Mouse (Mus musculus) ovary, adult 18-20 months (tissue): ENCODE measurements around the gene Gm5426.
"Not testable (repeated sequence)": the region's sequence is repeated elsewhere in the genome, so short reads cannot be mapped to it uniquely, and the experiment has no call there.

Source experiments
- DNase-seq: peaks from one replicate; pipeline ENCODE4 v3.0.0; 2022; ENCODE audit warnings: low spot score, mixed read lengths

Gene Gm5426

GRCm38 (mm10) chr10:96139274-96139673, 2.9 kb downstream of the Gm5426 start:
- DNase-seq = not testable (repeated sequence)

- no peak for DNase-seq
Measured at GRCm38 (mm10) chr10:96146578-96146977, 10.2 kb downstream of the Gm5426 start.

GRCm38 (mm10) chr10:96148250-96148699, 11.9 kb downstream of the Gm5426 start:
- DNase-seq = peak; percentile 64

GRCm38 (mm10) chr10:96150401-96151116, 14.2 kb downstream of the Gm5426 start:
- DNase-seq = no peak

DNA sequence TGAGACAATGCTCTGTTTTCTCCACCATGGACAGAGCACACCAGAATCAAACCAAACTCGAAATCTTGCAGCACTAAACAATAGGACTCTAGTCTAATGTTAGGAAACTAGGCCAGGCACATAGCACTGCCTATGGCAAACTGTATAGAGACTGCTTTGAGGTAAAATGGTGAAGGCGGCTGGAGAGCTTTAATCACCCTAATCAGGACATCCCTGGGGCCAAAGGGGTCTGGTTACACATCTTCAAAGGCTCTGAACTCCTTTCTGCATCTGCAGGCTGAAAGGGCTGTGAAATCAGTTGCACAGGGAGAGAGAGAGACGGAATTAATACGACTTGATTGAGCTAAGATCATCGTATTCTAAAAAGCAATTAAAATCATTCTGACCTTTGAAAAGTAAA, 16.9 kb downstream of the Gm5426 start:
- DNase-seq = no peak

- no peak for DNase-seq
Measured at GRCm38 (mm10) chr10:96162975-96163706, 26.7 kb downstream of the Gm5426 start.

DNA sequence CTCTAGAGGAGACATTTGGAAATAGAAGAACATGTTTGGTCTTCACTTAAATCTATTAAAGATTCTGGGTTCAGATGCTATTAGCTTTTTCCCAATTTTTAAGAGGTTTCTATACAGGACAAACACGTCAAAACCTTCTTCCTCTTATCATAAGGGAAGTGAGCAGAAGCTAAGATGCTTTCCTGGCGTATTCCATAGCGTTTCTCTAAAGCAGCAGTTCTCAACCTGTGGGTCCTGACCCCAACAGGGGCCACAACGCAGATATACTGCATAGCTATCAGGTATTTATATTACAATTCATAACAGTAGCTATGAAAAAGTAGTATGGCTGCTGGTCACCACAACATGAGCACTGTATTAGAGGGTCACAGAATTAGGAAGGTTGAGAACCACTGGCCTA, 27.4 kb downstream of the Gm5426 start:
- no peak for DNase-seq

DNA sequence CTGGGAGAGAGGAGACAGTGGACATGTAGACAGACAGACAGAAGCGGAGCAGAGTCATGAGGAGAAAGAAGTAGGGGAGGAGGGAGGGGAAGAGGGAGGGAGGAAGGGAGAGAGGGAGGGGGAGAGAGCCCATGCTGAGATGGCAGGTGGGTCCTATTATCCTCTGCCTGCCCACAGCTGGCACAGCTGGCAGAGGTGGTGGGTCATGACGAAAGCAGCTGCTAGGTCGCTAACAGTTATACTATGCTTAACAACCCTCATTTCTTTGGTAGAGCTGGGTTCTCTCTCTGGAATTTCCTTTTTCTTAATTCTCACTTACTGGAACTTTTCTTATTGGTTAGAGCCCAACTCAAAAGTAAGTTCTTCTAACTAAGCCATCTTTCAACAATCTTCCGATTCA, 28.9 kb downstream of the Gm5426 start:
- DNase-seq = no peak

DNA sequence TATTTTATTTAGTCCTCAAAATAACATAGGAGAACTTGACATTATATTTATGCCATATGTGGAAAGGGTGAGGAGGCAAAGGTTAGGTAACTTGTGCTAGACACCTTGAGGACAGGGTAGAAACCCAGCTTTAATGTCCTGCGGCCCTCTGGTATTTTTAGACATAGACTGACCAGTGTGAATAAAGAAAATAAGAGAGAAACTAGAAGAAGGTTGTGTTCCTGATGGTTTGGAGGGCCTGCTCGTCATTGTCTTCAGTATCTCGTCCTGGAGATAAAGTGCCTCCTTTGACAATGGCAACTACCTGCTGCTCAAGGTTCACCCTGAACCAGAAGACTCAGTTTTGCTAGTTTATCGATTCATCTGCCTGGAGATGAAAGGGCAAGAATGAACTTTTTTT, 32.6 kb downstream of the Gm5426 start:
- DNase-seq = no peak

DNA sequence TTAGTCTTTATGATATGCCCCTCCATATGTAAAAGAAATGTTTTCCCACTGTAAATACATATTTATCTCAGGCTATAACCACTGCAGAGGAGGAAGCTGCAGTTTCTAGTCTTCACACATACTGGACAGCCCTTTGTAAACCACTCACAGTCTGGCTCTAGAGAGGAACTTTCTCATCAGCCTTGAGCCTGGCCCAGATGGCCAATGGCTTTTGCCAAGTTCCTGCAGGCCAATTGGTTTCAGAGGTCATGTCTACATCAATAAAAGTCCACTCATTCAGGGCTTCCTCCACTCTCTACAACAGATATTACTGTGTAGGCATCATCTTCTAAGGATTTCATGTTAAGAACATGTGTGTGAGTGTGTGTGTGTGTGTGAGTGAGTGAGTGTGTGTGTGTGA, 35.1 kb downstream of the Gm5426 start:
- no peak for DNase-seq

GRCm38 (mm10) chr10:96172964-96173363, 36.6 kb downstream of the Gm5426 start:
- DNase-seq = no peak

DNA sequence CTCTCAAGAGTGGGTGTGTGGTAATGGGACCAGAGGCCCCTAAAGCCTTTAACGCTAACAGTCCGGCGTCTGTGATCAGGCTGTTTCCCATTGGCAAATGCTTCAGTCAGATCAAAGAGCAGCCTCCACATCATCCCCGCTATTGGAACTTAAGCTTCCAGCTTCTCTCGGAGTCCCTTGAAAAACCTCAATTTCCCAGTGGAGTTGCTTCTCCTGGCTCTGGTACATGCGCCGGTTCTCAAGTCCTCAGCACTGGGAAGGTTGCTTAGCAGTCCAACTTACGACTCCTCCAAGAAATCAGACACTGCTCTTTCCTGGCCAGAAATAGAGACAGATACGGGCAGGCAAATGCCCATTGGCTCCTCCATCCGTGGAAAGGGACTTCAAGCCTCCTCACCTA, 37.4 kb downstream of the Gm5426 start:
- DNase-seq = no peak

GRCm38 (mm10) chr10:96176916-96177315, 40.5 kb downstream of the Gm5426 start:
- no peak for DNase-seq

GRCm38 (mm10) chr10:96180554-96181397, 44.4 kb downstream of the Gm5426 start:
- no peak for DNase-seq

GRCm38 (mm10) chr10:96181398-96181790, 45.0 kb downstream of the Gm5426 start:
- DNase-seq = no peak

GRCm38 (mm10) chr10:96181883-96182628, 45.7 kb downstream of the Gm5426 start:
- no peak for DNase-seq

- no peak for DNase-seq
Measured at GRCm38 (mm10) chr10:96185026-96185425, 48.6 kb downstream of the Gm5426 start.

GRCm38 (mm10) chr10:96185601-96186000, 49.2 kb downstream of the Gm5426 start:
- DNase-seq = no peak
